Mouse (Mus musculus): Measurements from ENCODE around the gene Tcf7l2. TPM values are rescaled to one million over a fixed set of nuclear protein-coding genes. Genes with fewer than 3 reads are reported as not detected.

Gene Tcf7l2
- total and polyA plus RNA-seq, 3 experiments: not detected

DNA sequence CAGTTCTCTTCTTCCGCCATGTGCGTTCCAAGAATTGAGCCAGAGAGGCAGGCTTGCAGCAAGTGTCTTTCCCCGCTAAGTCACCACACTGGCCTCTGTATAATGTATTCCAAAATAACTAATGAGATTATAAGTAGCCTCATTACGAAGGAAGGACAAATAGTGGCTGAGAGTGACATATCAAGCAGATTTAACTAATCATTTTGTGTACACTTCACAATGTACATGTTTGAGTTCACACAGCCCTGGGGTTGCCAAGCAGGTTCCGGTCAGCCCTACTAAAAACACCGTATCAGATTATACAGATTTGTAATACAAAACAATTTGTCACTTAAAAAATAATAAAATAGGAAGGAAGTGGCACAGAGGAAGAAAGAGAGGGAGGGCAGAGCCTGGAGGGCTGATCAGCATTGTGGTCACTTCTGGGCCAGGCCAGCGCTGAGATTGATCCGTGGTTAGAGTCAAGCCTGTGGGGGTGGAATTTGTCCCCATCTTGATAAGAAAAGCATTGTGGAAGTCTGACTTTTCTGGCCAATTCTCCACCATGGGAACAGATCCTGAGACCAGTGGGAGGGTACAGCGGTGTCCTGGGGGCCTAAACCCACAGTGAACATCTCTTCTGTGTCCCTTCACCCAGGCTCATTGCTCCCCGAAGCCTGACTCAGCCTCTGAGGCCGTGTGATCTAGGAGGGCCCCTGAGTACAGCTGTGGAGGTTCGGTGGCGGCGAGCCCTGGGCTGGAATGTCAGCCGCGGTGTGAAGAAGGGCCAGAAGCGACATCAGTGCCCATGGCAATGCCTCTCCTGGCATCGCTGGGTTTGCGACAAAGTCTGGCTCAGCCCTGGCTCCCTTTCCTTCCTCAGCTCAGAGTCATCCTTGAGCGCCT is 21.9 kb upstream of the Tcf7l2 start:
- Histone ChIP-seq H3K27me3 (replicated peaks) (peaks cover 9% of the 10 kb centered on the region), H3K9ac (ENCODE audit: insufficient read depth, low read depth) (no peak overlapping the region), H3K4me3 (replicated peaks in 1 of 3; ENCODE audit: low read depth in 2 of 3, low read length in 2 of 3, poor library complexity in 1 of 3) (no peak overlapping the region), H3K27ac (ENCODE audit: insufficient read depth, low read depth) (no peak overlapping the region), H3K4me2 (ENCODE audit: insufficient read depth, low read depth, poor library complexity, severe bottlenecking) (no peak overlapping the region), H3K79me2 (replicated peaks; ENCODE audit: control insufficient read depth, extremely low read depth, insufficient read depth, poor library complexity, severe bottlenecking) (no peaks in the 10 kb centered on the region), H3K36me3 (replicated peaks in 1 of 2; ENCODE audit: control insufficient read depth in 1 of 2, insufficient read depth in 1 of 2, low read length in 1 of 2) (no peaks in the 10 kb centered on the region), H3K9me3 (replicated peaks; ENCODE audit: low read length) (peaks cover under 1% of the 10 kb centered on the region), H3K4me1 (ENCODE audit: control insufficient read depth in 1 of 2, insufficient read depth in 2 of 2) (no peaks in the 10 kb centered on the region)
- dilution Hi-C loops (cut with MboI; ENCODE audit: extremely low pct_ligation_motif_present, extremely low pct_unique_long_range_greater_than_20kb, low sequenced_read_pairs): no loop called here
- no peak for TF ChIP-seq E2F4 (IDR thresholded peaks at IDR 0.05; ENCODE audit: insufficient replicate concordance, low read depth, low read length)
- TF ChIP-seq KAT2A (IDR thresholded peaks at IDR 0.05; ENCODE audit: insufficient replicate concordance, low read length): no peak
- no peak for TF ChIP-seq EP300 (IDR thresholded peaks at IDR 0.05; ENCODE audit: low read length)
- TF ChIP-seq ELF1 (IDR thresholded peaks at IDR 0.05; ENCODE audit: low read depth, low read length): no peak
- TF ChIP-seq POLR2A (IDR thresholded peaks at IDR 0.05; ENCODE audit: low read depth, low read length): no peak
- TF ChIP-seq GABPA (IDR thresholded peaks at IDR 0.05; ENCODE audit: insufficient replicate concordance, low read depth, low read length): no peak
- no peak for TF ChIP-seq RCOR1 (conservative IDR thresholded peaks at IDR 0.05; ENCODE audit: low read depth, low read length)
- TF ChIP-seq BHLHE40 (IDR thresholded peaks at IDR 0.05; ENCODE audit: low read depth, low read length): no peak
- DNase-seq (ENCODE audit: extremely low read depth): no peak
- in situ Hi-C loops (cut with MboI; ENCODE audit: low pct_ligation_motif_present, low pct_unique_long_range_greater_than_20kb, low sequenced_read_pairs): no loop called here

DNA sequence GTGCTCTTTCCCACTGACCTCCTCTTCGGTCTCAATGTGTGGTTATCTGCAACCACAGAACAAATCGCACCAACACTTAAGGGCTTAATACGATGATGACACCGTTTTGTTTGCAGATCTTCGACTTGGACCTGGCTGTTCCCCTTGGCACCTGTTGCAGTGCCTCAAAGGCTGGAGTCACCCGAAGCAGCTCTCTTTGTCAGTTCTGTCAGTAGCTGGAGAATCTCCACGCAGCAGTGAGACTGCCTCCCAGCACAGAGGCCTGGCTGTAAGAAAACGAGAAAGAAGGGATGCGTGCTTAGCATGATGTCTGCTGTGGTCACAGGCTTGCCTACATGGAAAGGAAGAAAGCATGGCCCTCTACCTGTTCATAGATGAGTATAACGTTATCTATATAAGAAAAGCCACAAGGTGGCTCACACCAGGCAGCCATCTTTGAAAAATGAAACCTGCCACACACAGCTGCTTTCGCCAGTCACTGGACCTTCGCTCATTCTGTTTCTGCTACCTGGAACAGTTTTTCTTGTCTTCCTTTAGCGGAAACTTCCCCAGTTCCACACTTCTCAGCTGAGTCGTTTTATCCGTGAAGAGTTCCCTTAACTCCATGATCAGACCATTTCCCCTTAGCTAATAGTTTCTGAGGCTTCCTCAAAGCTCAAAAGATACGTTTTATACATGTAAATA is 21.1 kb upstream of the Tcf7l2 start:
- no peaks in the 10 kb centered on the region for H3K4me1 ChIP-seq (ENCODE audit: control insufficient read depth in 1 of 2, insufficient read depth in 2 of 2)
- H3K9ac ChIP-seq (ENCODE audit: insufficient read depth, low read depth): no peak overlapping the region
- no peak for DNase-seq (ENCODE audit: extremely low read depth)
- no peak overlapping the region for H3K4me3 ChIP-seq (replicated peaks in 1 of 3; ENCODE audit: low read depth in 2 of 3, low read length in 2 of 3, poor library complexity in 1 of 3)
- no peak overlapping the region for H3K27ac ChIP-seq (ENCODE audit: insufficient read depth, low read depth)
- TF ChIP-seq MEF2A (IDR thresholded peaks at IDR 0.05; ENCODE audit: borderline replicate concordance, low read depth, low read length): no peak
- TF ChIP-seq CTCF (conservative IDR thresholded peaks at IDR 0.05 in 1 of 2, IDR thresholded peaks at IDR 0.05 in 1 of 2; ENCODE audit: low read depth in 2 of 2, low read length in 2 of 2): peak in 1 of 2 experiments; percentile 16; a peak in 1 of 4 replicates
- H3K27me3 ChIP-seq (replicated peaks): peaks cover 9% of the 10 kb centered on the region
- dilution Hi-C loops (cut with MboI; ENCODE audit: extremely low pct_ligation_motif_present, extremely low pct_unique_long_range_greater_than_20kb, low sequenced_read_pairs) (no loop called here), in situ Hi-C loops (cut with MboI; ENCODE audit: low pct_ligation_motif_present, low pct_unique_long_range_greater_than_20kb, low sequenced_read_pairs) (no loop called here)
- 0 out of 2 replicates have a peak overlapping the region, but pooled peaks have one; percentile 22 for H3K4me2 ChIP-seq (ENCODE audit: insufficient read depth, low read depth, poor library complexity, severe bottlenecking)
- no peaks in the 10 kb centered on the region for H3K36me3 ChIP-seq (replicated peaks in 1 of 2; ENCODE audit: control insufficient read depth in 1 of 2, insufficient read depth in 1 of 2, low read length in 1 of 2)
- H3K9me3 ChIP-seq (replicated peaks; ENCODE audit: low read length): peaks cover 2% of the 10 kb centered on the region
- no peaks in the 10 kb centered on the region for H3K79me2 ChIP-seq (replicated peaks; ENCODE audit: control insufficient read depth, extremely low read depth, insufficient read depth, poor library complexity, severe bottlenecking)

DNA sequence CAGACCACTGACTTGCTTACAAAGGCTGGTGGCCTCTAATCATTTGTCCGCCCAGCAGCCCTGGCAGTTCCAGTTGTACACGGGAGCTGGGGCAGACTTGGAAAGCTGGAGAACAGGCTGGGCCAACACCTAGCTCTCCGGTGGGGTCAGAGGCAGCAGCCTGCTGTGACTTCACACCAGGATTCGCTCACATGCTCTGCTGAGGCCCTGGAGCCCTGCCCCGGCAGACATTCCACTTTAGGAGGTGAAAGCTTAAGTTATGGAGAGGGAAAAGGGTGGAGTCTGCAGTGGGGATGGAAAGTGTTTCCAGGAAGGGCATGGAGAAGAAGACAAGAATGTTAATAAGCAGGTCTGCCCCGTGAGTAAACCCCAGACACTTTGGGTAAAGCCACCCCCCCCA is 19.2 kb upstream of the Tcf7l2 start:
- no peak overlapping the region for H3K4me3 ChIP-seq (replicated peaks in 1 of 3; ENCODE audit: low read depth in 2 of 3, low read length in 2 of 3, poor library complexity in 1 of 3)
- no peak overlapping the region for H3K9ac ChIP-seq (ENCODE audit: insufficient read depth, low read depth)
- H3K9me3 ChIP-seq (replicated peaks; ENCODE audit: low read length): peaks cover 2% of the 10 kb centered on the region
- no peak for DNase-seq (ENCODE audit: extremely low read depth)
- no peaks in the 10 kb centered on the region for H3K79me2 ChIP-seq (replicated peaks; ENCODE audit: control insufficient read depth, extremely low read depth, insufficient read depth, poor library complexity, severe bottlenecking)
- H3K4me2 ChIP-seq (ENCODE audit: insufficient read depth, low read depth, poor library complexity, severe bottlenecking): no peak overlapping the region
- in situ Hi-C loops (cut with MboI; ENCODE audit: low pct_ligation_motif_present, low pct_unique_long_range_greater_than_20kb, low sequenced_read_pairs) (no loop called here), dilution Hi-C loops (cut with MboI; ENCODE audit: extremely low pct_ligation_motif_present, extremely low pct_unique_long_range_greater_than_20kb, low sequenced_read_pairs) (no loop called here)
- H3K27me3 ChIP-seq (replicated peaks): peaks cover 6% of the 10 kb centered on the region
- no peak overlapping the region for H3K27ac ChIP-seq (ENCODE audit: insufficient read depth, low read depth)
- no peaks in the 10 kb centered on the region for H3K4me1 ChIP-seq (ENCODE audit: control insufficient read depth in 1 of 2, insufficient read depth in 2 of 2)
- no peaks in the 10 kb centered on the region for H3K36me3 ChIP-seq (replicated peaks in 1 of 2; ENCODE audit: control insufficient read depth in 1 of 2, insufficient read depth in 1 of 2, low read length in 1 of 2)
- TF ChIP-seq PAX5 (IDR thresholded peaks at IDR 0.05; ENCODE audit: low read length) (no peak), GABPA (IDR thresholded peaks at IDR 0.05; ENCODE audit: insufficient replicate concordance, low read depth, low read length) (no peak), BHLHE40 (IDR thresholded peaks at IDR 0.05; ENCODE audit: low read depth, low read length) (no peak), CHD1 (IDR thresholded peaks at IDR 0.05; ENCODE audit: low read depth, low read length) (no peak), ZC3H11A (IDR thresholded peaks at IDR 0.05; ENCODE audit: low read depth, low read length) (no peak), SIN3A (IDR thresholded peaks at IDR 0.05; ENCODE audit: low read length) (no peak), KAT2A (IDR thresholded peaks at IDR 0.05; ENCODE audit: insufficient replicate concordance, low read length) (no peak), IRF4 (IDR thresholded peaks at IDR 0.05; ENCODE audit: low read depth, low read length) (no peak), MXI1 (IDR thresholded peaks at IDR 0.05; ENCODE audit: low read depth, low read length) (no peak), NRF1 (IDR thresholded peaks at IDR 0.05; ENCODE audit: low read depth, low read length) (no peak), ZKSCAN1 (IDR thresholded peaks at IDR 0.05; ENCODE audit: borderline replicate concordance, low read depth, low read length) (no peak), ELF1 (IDR thresholded peaks at IDR 0.05; ENCODE audit: low read depth, low read length) (no peak), ETS1 (conservative IDR thresholded peaks at IDR 0.05; ENCODE audit: low read depth, low read length) (no peak), RCOR1 (conservative IDR thresholded peaks at IDR 0.05; ENCODE audit: low read depth, low read length) (no peak), POLR2AphosphoS2 (IDR thresholded peaks at IDR 0.05; ENCODE audit: low read depth, low read length) (no peak), USF1 (IDR thresholded peaks at IDR 0.05; ENCODE audit: low read depth, low read length) (no peak), EP300 (IDR thresholded peaks at IDR 0.05; ENCODE audit: low read length) (no peak), HCFC1 (IDR thresholded peaks at IDR 0.05; ENCODE audit: low read depth, low read length) (no peak)

Data from CH12.LX (cell line).